Mouse (Mus musculus) forebrain, embryonic 14.5 days (tissue): ENCODE measurements around the gene Eif3a. TPM values are rescaled to one million over a fixed set of nuclear protein-coding genes. Genes with fewer than 3 reads are reported as not detected.

Source experiments
- ATAC-seq: fragments of 200-750 bp; cut with Nextera tagmentation; 2 replicates; pipeline ENCODE4 v1.8.0; 2017; ENCODE audit warnings: mild to moderate bottlenecking, moderate library complexity
- DNase-seq: peaks from one replicate; pipeline ENCODE4 v3.0.0-alpha.2; 2015; ENCODE audit warnings: low spot score
- H3K27ac ChIP-seq: fragments of 300-500 bp; sonication (generic); 2 replicates; pipeline ENCODE4 v1.5.1; 2014; ENCODE audit warnings: low read depth, mild to moderate bottlenecking, control low read depth, low read length, moderate library complexity
- H3K27me3 ChIP-seq: fragments of 300-500 bp; sonication (generic); replicated peaks from 2 replicates; pipeline ENCODE4 v1.6.1; 2014; ENCODE audit warnings: low read length, control low read depth, mixed read lengths; ENCODE audit not compliant: control insufficient read depth, insufficient read depth
- H3K36me3 ChIP-seq: fragments of 300-500 bp; sonication (generic); 2 replicates; pipeline ENCODE4 v1.6.1; 2014; ENCODE audit warnings: low read length, control low read depth; ENCODE audit not compliant: control insufficient read depth, insufficient read depth
- H3K4me1 ChIP-seq: fragments of 300-500 bp; sonication (generic); 2 replicates; pipeline ENCODE4 v1.6.1; 2014; ENCODE audit warnings: antibody characterized with exemption, low read length, control low read depth; ENCODE audit not compliant: control insufficient read depth, insufficient read depth
- H3K4me2 ChIP-seq: fragments of 300-500 bp; sonication (generic); 2 replicates; pipeline ENCODE4 v1.6.1; 2014; ENCODE audit warnings: mild to moderate bottlenecking, control low read depth, low read length
- H3K4me3 ChIP-seq: fragments of 300-500 bp; sonication (generic); 2 replicates; pipeline ENCODE4 v1.5.1; 2014; ENCODE audit warnings: low read depth, low read length, control low read depth
- H3K9ac ChIP-seq: fragments of 300-500 bp; sonication (generic); 2 replicates; pipeline ENCODE4 v1.6.1; 2014; ENCODE audit warnings: mild to moderate bottlenecking, low read length, control low read depth, moderate library complexity
- H3K9me3 ChIP-seq: fragments of 300-500 bp; sonication (generic); replicated peaks from 2 replicates; pipeline ENCODE4 v1.6.1; 2016; ENCODE audit warnings: low read length, control low read depth, mixed read lengths; ENCODE audit not compliant: control insufficient read depth
- WGBS: fragments of 180-500 bp; shearing (Covaris S2); extraction: QIAGEN DNeasy Blood & Tissue Kit; methylation state at CpG from one replicate; pipeline ENCODE4 v1.1.7; 2014; 5-methylcytosine and 5-hydroxymethylcytosine counted together
- polyA plus RNA-seq: library from polyadenylated mRNA; unstranded; fragments of >200 nt; fragmentation: Nextera tagmentation; extraction: Ambion mirVana; gene quantifications from 2 replicates; pipeline ENCODE4 v1.2.1, GENCODE M21; 2014

Eif3a gene
- polyA plus RNA-seq, 1 experiment from 2014 or later, result 107 TPM

GRCm38 (mm10) chr19:60787465-60788150 lies 2.9 kb downstream of the Eif3a start:
- DNase-seq, result no peak
- H3K27ac ChIP-seq, result no peak overlapping the region
- H3K4me1 ChIP-seq, result peaks cover 9% of the 10 kb centered on the region; the same call in 1 of the 2 replicates
- H3K4me2 ChIP-seq, result peak overlapping the region; percentile 85
- H3K9ac ChIP-seq, result no peak overlapping the region
- WGBS, result 64% methylated on average over 2 of the region's 2 CpGs
- H3K36me3 ChIP-seq, result no peaks in the 10 kb centered on the region
- ATAC-seq, result no peak
- H3K9me3 ChIP-seq, result no peaks in the 10 kb centered on the region
- H3K27me3 ChIP-seq, result no peaks in the 10 kb centered on the region
- H3K4me3 ChIP-seq, result no peak overlapping the region

GRCm38 (mm10) chr19:60784712-60785111 lies 5.7 kb downstream of the Eif3a start:
- Histone ChIP-seq H3K9me3 (no peaks in the 10 kb centered on the region), H3K4me2 (no peak overlapping the region), H3K27me3 (no peaks in the 10 kb centered on the region), H3K4me1 (peaks cover 6% of the 10 kb centered on the region; the same call in 1 of the 2 replicates), H3K4me3 (no peak overlapping the region), H3K36me3 (peaks cover 12% of the 10 kb centered on the region), H3K27ac (no peak overlapping the region), H3K9ac (no peak overlapping the region)
- 64% methylated on average over 1 of the region's 1 CpGs for WGBS
- ATAC-seq (no peak), DNase-seq (no peak)

- Histone ChIP-seq H3K9ac (no peak overlapping the region), H3K4me2 (no peak overlapping the region), H3K36me3 (peaks cover 30% of the 10 kb centered on the region), H3K27ac (no peak overlapping the region), H3K9me3 (no peaks in the 10 kb centered on the region), H3K27me3 (no peaks in the 10 kb centered on the region), H3K4me3 (no peak overlapping the region), H3K4me1 (no peaks in the 10 kb centered on the region; the same call in 1 of the 2 replicates)
- WGBS, result 93% methylated on average over 3 of the region's 3 CpGs
- ATAC-seq, result no peak
- DNase-seq, result no peak
Observed at GRCm38 (mm10) chr19:60782034-60782433, 8.4 kb downstream of the Eif3a start.

GRCm38 (mm10) chr19:60773366-60773765 lies 17.1 kb downstream of the Eif3a start:
- H3K4me2 ChIP-seq, result no peak overlapping the region
- WGBS, result 95% methylated on average over 6 of the region's 6 CpGs
- H3K4me3 ChIP-seq, result no peak overlapping the region
- no peak overlapping the region for H3K9ac ChIP-seq
- DNase-seq (no peak), ATAC-seq (no peak)
- no peaks in the 10 kb centered on the region for H3K9me3 ChIP-seq
- no peaks in the 10 kb centered on the region for H3K27me3 ChIP-seq
- no peak overlapping the region for H3K27ac ChIP-seq
- peaks cover 82% of the 10 kb centered on the region for H3K36me3 ChIP-seq
- H3K4me1 ChIP-seq, result no peaks in the 10 kb centered on the region

GRCm38 (mm10) chr19:60758896-60759835 lies 31.3 kb downstream of the Eif3a start:
- H3K4me3 ChIP-seq, result no peak overlapping the region
- DNase-seq (no peak), ATAC-seq (no peak)

GRCm38 (mm10) chr19:60757099-60757785 lies 33.2 kb downstream of the Eif3a start:
- Histone ChIP-seq H3K9me3 (no peaks in the 10 kb centered on the region), H3K4me1 (peaks cover 10% of the 10 kb centered on the region; the same call in 1 of the 2 replicates), H3K36me3 (peaks cover 26% of the 10 kb centered on the region), H3K27ac (peak overlapping the region; percentile 82; the same call in 1 of the 2 replicates), H3K4me3 (peak overlapping the region; percentile 73), H3K27me3 (0 out of 2 replicates have a peak, but pooled peaks cover 2% of the 10 kb centered on the region), H3K9ac (peak overlapping the region; percentile 78), H3K4me2 (peak overlapping the region; percentile 95)
- ATAC-seq (no peak), DNase-seq (no peak)
- WGBS, result 6% methylated on average over 25 of the region's 25 CpGs

More at GRCm38 (mm10) chr19:60758896-60759835, 31.3 kb downstream of the Eif3a start:
- H3K4me2 ChIP-seq, result no peak overlapping the region
- H3K9me3 ChIP-seq, result no peaks in the 10 kb centered on the region
- 0 out of 2 replicates have a peak, but pooled peaks cover 2% of the 10 kb centered on the region for H3K27me3 ChIP-seq
- H3K27ac ChIP-seq, result no peak overlapping the region
- H3K36me3 ChIP-seq, result peaks cover 45% of the 10 kb centered on the region
- H3K9ac ChIP-seq, result no peak overlapping the region
- H3K4me1 ChIP-seq, result peaks cover 10% of the 10 kb centered on the region; the same call in 1 of the 2 replicates
- WGBS, result 73% methylated on average over 4 of the region's 4 CpGs

- H3K27ac ChIP-seq, result peak overlapping the region; percentile 82
- 0 out of 2 replicates have a peak, but pooled peaks cover 2% of the 10 kb centered on the region for H3K27me3 ChIP-seq
- peak; percentile 58 for DNase-seq
- under 1% methylated on average over 106 of the region's 115 CpGs for WGBS
- H3K9me3 ChIP-seq, result no peaks in the 10 kb centered on the region
- H3K4me1 ChIP-seq, result peaks cover 10% of the 10 kb centered on the region; the same call in 1 of the 2 replicates
- H3K36me3 ChIP-seq, result peaks cover 22% of the 10 kb centered on the region
- ATAC-seq, result peak; percentile 80
- H3K4me2 ChIP-seq, result peak overlapping the region; percentile 95
- H3K4me3 ChIP-seq, result peak overlapping the region; percentile 73
- H3K9ac ChIP-seq, result peak overlapping the region; percentile 78
Observed at GRCm38 (mm10) chr19:60756192-60757098, 34.0 kb downstream of the Eif3a start.
